Mouse (Mus musculus) myocyte (in vitro differentiated cells): ENCODE results near the gene Galr3.

Experiments used
- CEBPB ChIP-seq: IDR thresholded peaks from 2 replicates; pipeline ENCODE4 v1.6.1; 2011; ENCODE audit warnings: mild to moderate bottlenecking, moderate library complexity; ENCODE audit not compliant: poor library complexity, insufficient read depth, severe bottlenecking
- E2F4 ChIP-seq: IDR thresholded peaks from one replicate; pipeline ENCODE4 v1.6.1; 2011; ENCODE audit warnings: mild to moderate bottlenecking, control low read depth, moderate library complexity; ENCODE audit not compliant: insufficient read depth
- MAX ChIP-seq: IDR thresholded peaks from one replicate; pipeline ENCODE4 v1.6.1; 2011; ENCODE audit warnings: low read depth, mild to moderate bottlenecking, control low read depth
- MYOD1 ChIP-seq, 3 experiments: IDR thresholded peaks; one replicate each; pipeline ENCODE4 v1.6.1; 2011; ENCODE audit warnings: control low read depth in 2 of 3, low read depth in 2 of 3, mild to moderate bottlenecking in 2 of 3, moderate library complexity in 1 of 3; ENCODE audit not compliant: insufficient read length in 2 of 3, control insufficient read depth in 1 of 3
- MYOG ChIP-seq, 3 experiments: IDR thresholded peaks; one replicate each; pipeline ENCODE4 v1.6.1; 2011; ENCODE audit warnings: control low read depth in 2 of 3, low read depth in 2 of 3, mild to moderate bottlenecking in 2 of 3; ENCODE audit not compliant: insufficient read length in 2 of 3, control insufficient read depth in 1 of 3, insufficient read depth in 1 of 3
- POLR2A ChIP-seq: IDR thresholded peaks from one replicate; pipeline ENCODE4 v1.6.1; 2011; ENCODE audit warnings: low read depth, mild to moderate bottlenecking, control low read depth, moderate library complexity; ENCODE audit not compliant: insufficient read length
- POLR2AphosphoS2 ChIP-seq: IDR thresholded peaks from one replicate; pipeline ENCODE4 v1.6.1; 2011; ENCODE audit warnings: low read depth, control low read depth; ENCODE audit not compliant: insufficient read length
- REST ChIP-seq: IDR thresholded peaks from one replicate; pipeline ENCODE4 v1.6.1; 2011; ENCODE audit warnings: mild to moderate bottlenecking, control low read depth, moderate library complexity; ENCODE audit not compliant: insufficient read depth, insufficient read length
- SRF ChIP-seq: IDR thresholded peaks from one replicate; pipeline ENCODE4 v1.6.1; 2011; ENCODE audit warnings: low read depth; ENCODE audit not compliant: control insufficient read depth, insufficient read length
- TCF3 ChIP-seq: IDR thresholded peaks from one replicate; pipeline ENCODE4 v1.6.1; 2011; ENCODE audit warnings: low read depth, control low read depth; ENCODE audit not compliant: insufficient read length
- USF1 ChIP-seq: IDR thresholded peaks from one replicate; pipeline ENCODE4 v1.6.1; 2011; ENCODE audit warnings: low read depth, mild to moderate bottlenecking, control low read depth, moderate library complexity

DNA sequence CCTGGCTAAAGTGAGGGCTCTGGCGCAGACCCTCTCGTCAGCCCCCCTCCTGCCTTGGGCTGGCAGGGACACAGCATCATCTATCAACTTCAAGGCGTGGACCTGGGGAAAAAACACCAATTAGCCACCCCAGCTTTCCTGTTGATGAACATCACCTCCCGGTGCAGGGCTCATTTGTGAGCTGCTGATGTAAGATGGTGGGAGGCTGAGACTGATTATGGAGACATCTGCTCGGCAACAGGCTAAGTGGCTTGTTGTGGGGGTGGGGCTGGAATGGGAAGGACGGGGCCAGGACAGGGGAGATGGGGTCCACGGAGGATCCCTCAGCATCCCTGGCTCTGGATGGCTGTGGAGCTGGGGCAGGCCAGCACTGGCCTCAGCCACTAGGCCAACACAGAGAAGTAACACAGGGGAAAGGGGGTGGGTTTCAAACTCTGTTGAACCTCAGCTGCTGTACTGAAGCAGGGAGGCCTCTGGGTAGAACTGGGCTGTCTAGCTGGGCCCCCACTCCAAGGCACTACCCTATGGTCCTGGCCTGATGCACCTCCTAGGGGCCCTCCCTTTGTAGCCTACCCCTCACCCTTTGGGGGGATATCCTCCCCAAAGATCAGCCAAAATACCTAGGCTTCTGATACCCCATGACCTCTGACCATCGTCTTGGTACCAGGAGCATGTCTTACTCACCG, 8.6 kb downstream of the Galr3 start:
- TF ChIP-seq POLR2A (no peak), SRF (no peak), POLR2AphosphoS2 (no peak), E2F4 (no peak), CEBPB (no peak), TCF3 (no peak), MAX (no peak), REST (no peak), MYOG (IDR thresholded peaks at IDR 0.05; ENCODE audit: control insufficient read depth in 1 of 3, insufficient read depth in 1 of 3, insufficient read length in 2 of 3, low read depth in 2 of 3) (no peak), USF1 (no peak), MYOD1 (IDR thresholded peaks at IDR 0.05; ENCODE audit: control insufficient read depth in 1 of 3, insufficient read length in 2 of 3, low read depth in 2 of 3) (no peak)
